Mouse (Mus musculus) lung, embryonic 14.5 days (tissue): Measurements from ENCODE around the gene Insig2. TPM values are rescaled to one million over a fixed set of nuclear protein-coding genes. Genes with fewer than 3 reads are reported as not detected.

Experiments
- ATAC-seq: fragments of 200-750 bp; cut with Nextera tagmentation; 2 replicates; pipeline ENCODE4 v1.8.0; 2017; ENCODE audit warnings: mild to moderate bottlenecking, moderate TSS enrichment, moderate library complexity; ENCODE audit not compliant: insufficient read depth
- DNase-seq: peaks from one replicate; pipeline ENCODE4 v3.0.0-alpha.2; 2015
- H3K27ac ChIP-seq: fragments of 300-500 bp; sonication (generic); 2 replicates; pipeline ENCODE4 v1.5.1; 2014; ENCODE audit warnings: low read depth, mild to moderate bottlenecking, moderate library complexity
- H3K27me3 ChIP-seq: fragments of 300-500 bp; sonication (generic); 2 replicates; pipeline ENCODE4 v1.6.1; 2014; ENCODE audit warnings: low read length, control low read depth; ENCODE audit not compliant: insufficient read depth
- H3K36me3 ChIP-seq: fragments of 300-500 bp; sonication (generic); 2 replicates; pipeline ENCODE4 v1.6.1; 2014; ENCODE audit warnings: control low read depth; ENCODE audit not compliant: insufficient read depth
- H3K4me1 ChIP-seq: fragments of 300-500 bp; sonication (generic); 2 replicates; pipeline ENCODE4 v1.6.1; 2014; ENCODE audit warnings: antibody characterized with exemption, control low read depth; ENCODE audit not compliant: insufficient read depth
- H3K4me2 ChIP-seq: fragments of 300-500 bp; sonication (generic); 2 replicates; pipeline ENCODE4 v1.6.1; 2014; ENCODE audit warnings: mild to moderate bottlenecking
- H3K4me3 ChIP-seq: fragments of 300-500 bp; sonication (generic); 2 replicates; pipeline ENCODE4 v1.5.1; 2014; ENCODE audit warnings: low read depth, low read length
- H3K9ac ChIP-seq: fragments of 300-500 bp; sonication (generic); 2 replicates; pipeline ENCODE4 v1.6.1; 2014
- H3K9me3 ChIP-seq: fragments of 300-500 bp; sonication (generic); 2 replicates; pipeline ENCODE4 v1.6.1; 2016; ENCODE audit warnings: low read depth, low read length, control low read depth
- CTCF ChIP-seq: IDR thresholded peaks from 2 replicates; pipeline ENCODE4 v1.5.1; 2016; ENCODE audit warnings: antibody characterized with exemption, low read depth
- WGBS: fragments of 180-500 bp; shearing (Covaris S2); extraction: QIAGEN DNeasy Blood & Tissue Kit; methylation state at CpG from one replicate; pipeline ENCODE4 v1.1.7; 2014; 5-methylcytosine and 5-hydroxymethylcytosine counted together
- polyA plus RNA-seq: library from polyadenylated mRNA; unstranded; fragments of >200 nt; fragmentation: Nextera tagmentation; extraction: Ambion mirVana; gene quantifications from 2 replicates; pipeline ENCODE4 v1.2.1, GENCODE M21; 2014

Gene Insig2
- polyA plus RNA-seq, 1 experiment from 2014 or later = 18.4 TPM

- no peak for TF ChIP-seq CTCF
- H3K4me2 ChIP-seq = no peak overlapping the region
- no peak overlapping the region for H3K9ac ChIP-seq
- H3K36me3 ChIP-seq = no peaks in the 10 kb centered on the region
- no peak overlapping the region for H3K27ac ChIP-seq
- WGBS = 65% methylated on average over 10 of the region's 10 CpGs
- no peak for DNase-seq
- no peak overlapping the region for H3K4me3 ChIP-seq
- H3K27me3 ChIP-seq = no peaks in the 10 kb centered on the region
- no peak for ATAC-seq
- H3K4me1 ChIP-seq = no peaks in the 10 kb centered on the region
- H3K9me3 ChIP-seq = no peaks in the 10 kb centered on the region
Observed at GRCm38 (mm10) chr1:121290841-121291240, 41.5 kb downstream of the Insig2 start.

GRCm38 (mm10) chr1:121290340-121290739 lies 42.0 kb downstream of the Insig2 start:
- Histone ChIP-seq H3K4me1 (no peaks in the 10 kb centered on the region), H3K4me3 (no peak overlapping the region), H3K9me3 (no peaks in the 10 kb centered on the region), H3K27ac (no peak overlapping the region), H3K27me3 (no peaks in the 10 kb centered on the region), H3K4me2 (no peak overlapping the region), H3K36me3 (no peaks in the 10 kb centered on the region), H3K9ac (no peak overlapping the region)
- WGBS = 67% methylated on average over 5 of the region's 5 CpGs
- ATAC-seq (no peak), DNase-seq (no peak)
- TF ChIP-seq CTCF = no peak

GRCm38 (mm10) chr1:121284197-121284596 lies 48.2 kb downstream of the Insig2 start:
- ATAC-seq = no peak
- TF ChIP-seq CTCF = no peak
- WGBS = 78% methylated on average over 2 of the region's 2 CpGs
- Histone ChIP-seq H3K4me3 (no peak overlapping the region), H3K9ac (no peak overlapping the region), H3K27ac (no peak overlapping the region), H3K27me3 (no peaks in the 10 kb centered on the region), H3K4me2 (no peak overlapping the region), H3K36me3 (no peaks in the 10 kb centered on the region), H3K4me1 (no peaks in the 10 kb centered on the region), H3K9me3 (no peaks in the 10 kb centered on the region)
- no peak for DNase-seq

GRCm38 (mm10) chr1:121280501-121280900 lies 51.9 kb downstream of the Insig2 start:
- no peak for TF ChIP-seq CTCF
- Histone ChIP-seq H3K9me3 (no peaks in the 10 kb centered on the region), H3K27ac (no peak overlapping the region), H3K36me3 (no peaks in the 10 kb centered on the region), H3K4me1 (no peaks in the 10 kb centered on the region), H3K9ac (no peak overlapping the region), H3K4me3 (no peak overlapping the region), H3K27me3 (no peaks in the 10 kb centered on the region), H3K4me2 (no peak overlapping the region)
- DNase-seq (no peak), ATAC-seq (no peak)
- 89% methylated on average over 1 of the region's 1 CpGs for WGBS

GRCm38 (mm10) chr1:121278370-121278769 lies 54.0 kb downstream of the Insig2 start:
- no peak for DNase-seq
- no peak for TF ChIP-seq CTCF
- 66% methylated on average over 3 of the region's 3 CpGs for WGBS

GRCm38 (mm10) chr1:121277466-121277865 lies 54.9 kb downstream of the Insig2 start:
- 86% methylated on average over 4 of the region's 4 CpGs for WGBS
- TF ChIP-seq CTCF = no peak
- H3K9me3 ChIP-seq = no peaks in the 10 kb centered on the region
- no peaks in the 10 kb centered on the region for H3K4me1 ChIP-seq
- no peak overlapping the region for H3K9ac ChIP-seq
- no peak for DNase-seq
- H3K27ac ChIP-seq = no peak overlapping the region
- H3K4me3 ChIP-seq = no peak overlapping the region
- no peaks in the 10 kb centered on the region for H3K36me3 ChIP-seq
- no peak for ATAC-seq
- H3K27me3 ChIP-seq = no peaks in the 10 kb centered on the region
- no peak overlapping the region for H3K4me2 ChIP-seq

More at GRCm38 (mm10) chr1:121278370-121278769, 54.0 kb downstream of the Insig2 start:
- Histone ChIP-seq H3K9me3 (no peaks in the 10 kb centered on the region), H3K4me1 (no peaks in the 10 kb centered on the region), H3K36me3 (no peaks in the 10 kb centered on the region), H3K9ac (no peak overlapping the region), H3K4me2 (no peak overlapping the region), H3K27ac (no peak overlapping the region), H3K4me3 (no peak overlapping the region), H3K27me3 (no peaks in the 10 kb centered on the region)
- no peak for ATAC-seq

GRCm38 (mm10) chr1:121275961-121276506 lies 56.4 kb downstream of the Insig2 start:
- WGBS = 39% methylated on average over 3 of the region's 3 CpGs
- H3K27me3 ChIP-seq = no peaks in the 10 kb centered on the region
- no peak overlapping the region for H3K27ac ChIP-seq
- DNase-seq (no peak), ATAC-seq (no peak)
- no peaks in the 10 kb centered on the region for H3K9me3 ChIP-seq
- H3K36me3 ChIP-seq = no peaks in the 10 kb centered on the region
- H3K4me3 ChIP-seq = no peak overlapping the region
- no peaks in the 10 kb centered on the region for H3K4me1 ChIP-seq
- H3K9ac ChIP-seq = no peak overlapping the region
- TF ChIP-seq CTCF = no peak
- H3K4me2 ChIP-seq = no peak overlapping the region
